Mouse (Mus musculus) kidney, adult 11 months (tissue): Measurements from ENCODE around the gene Gm20388.
A peak's percentile ranks its signal among the peaks of the same experiment; 100 is the strongest.
"Not testable (repeated sequence)": the region's sequence is repeated elsewhere in the genome, so short reads cannot be mapped to it uniquely, and the experiment has no call there.

Experiments
- DNase-seq: peaks from one replicate; pipeline ENCODE4 v3.0.0; 2022

Gm20388 gene

GRCm38 (mm10) chr8:123442871-123443575 is 3532.4 kb downstream of the Gm20388 start:
- peak; percentile 96 for DNase-seq

GRCm38 (mm10) chr8:123443576-123443921 is 3532.9 kb downstream of the Gm20388 start:
- DNase-seq = peak; percentile 89

- no peak for DNase-seq
These were observed 3533.5 kb downstream of the Gm20388 start for GRCm38 (mm10) chr8:123444131-123444530.

DNA sequence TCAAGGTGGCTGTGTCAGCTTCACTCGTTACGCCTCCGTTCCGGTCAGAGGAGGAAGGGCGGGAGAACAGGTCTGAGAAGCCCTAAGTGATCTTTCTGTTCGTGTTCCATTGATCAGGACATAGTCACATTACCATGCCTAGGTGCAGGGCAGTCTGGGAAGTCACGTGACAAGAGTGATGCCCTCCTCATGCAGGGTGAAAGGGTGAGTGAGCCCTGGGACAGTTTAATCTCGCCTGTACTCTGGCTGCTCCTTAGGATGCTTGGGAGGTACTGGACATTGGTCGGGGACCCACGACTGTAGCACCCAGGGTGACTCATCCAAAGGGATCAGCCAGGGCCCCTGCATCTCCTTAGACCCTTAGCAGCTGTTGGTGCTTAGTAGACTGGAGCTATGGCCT is 3535.3 kb downstream of the Gm20388 start:
- DNase-seq = peak; percentile 31

DNA sequence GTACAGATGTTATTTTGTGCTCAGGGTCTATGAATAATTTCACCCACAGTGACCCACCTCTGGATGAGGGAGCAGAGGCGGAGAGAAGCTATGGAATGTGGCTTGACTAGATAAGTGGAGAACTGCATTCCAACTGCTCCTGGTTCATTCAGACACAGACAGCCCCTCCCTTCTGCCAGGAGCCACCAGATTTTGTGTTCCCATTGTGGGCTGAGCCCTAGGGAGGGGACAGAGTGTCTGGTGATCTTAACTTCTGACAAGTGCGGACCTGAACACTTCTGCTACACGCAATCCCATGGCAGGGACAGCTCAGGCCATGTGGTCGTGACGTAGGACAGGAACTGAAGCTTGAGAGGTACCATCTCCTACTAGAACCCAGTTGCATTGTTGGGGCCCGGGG is 3536.2 kb downstream of the Gm20388 start:
- DNase-seq = no peak

DNA sequence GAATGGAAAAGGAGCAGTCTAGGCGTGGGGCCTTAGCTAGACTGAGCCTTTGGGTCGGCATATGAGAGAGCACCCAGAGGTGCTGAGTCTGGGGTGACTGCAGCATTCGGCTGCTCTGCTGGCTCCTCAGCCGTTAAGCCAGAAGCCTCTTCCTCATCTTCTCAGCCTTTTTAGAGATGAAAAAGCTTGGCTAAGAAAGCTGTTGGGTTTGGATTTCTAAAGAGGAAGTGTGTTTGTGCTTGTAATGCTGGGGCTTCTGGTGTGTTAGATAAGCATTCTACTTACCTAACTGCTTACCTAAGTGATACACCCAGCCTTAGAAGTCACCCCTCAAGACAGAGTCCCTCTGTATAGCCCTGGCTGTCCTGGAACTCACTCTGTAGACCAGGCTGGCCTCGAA is 3540.1 kb downstream of the Gm20388 start:
- DNase-seq = no peak

DNA sequence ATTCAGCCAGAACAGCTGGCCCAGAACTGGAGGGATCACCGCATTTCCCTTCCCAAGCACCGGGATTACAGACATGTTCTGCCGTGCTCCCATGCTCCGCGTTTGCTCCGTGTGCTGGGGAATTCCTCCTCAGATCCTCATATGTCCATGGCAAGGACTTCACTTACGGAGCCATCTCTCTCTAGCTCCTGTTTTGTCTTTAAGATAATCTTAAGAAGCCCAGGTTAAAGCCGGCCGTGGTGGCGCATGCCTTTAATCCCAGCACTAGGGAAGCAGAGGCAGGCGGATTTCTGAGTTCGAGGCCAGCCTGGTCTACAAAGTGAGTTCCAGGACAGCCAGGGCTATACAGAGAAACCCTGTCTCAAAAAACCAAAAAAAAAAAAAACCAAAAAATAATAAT is 3541.1 kb downstream of the Gm20388 start:
- DNase-seq = not testable (repeated sequence)

DNA sequence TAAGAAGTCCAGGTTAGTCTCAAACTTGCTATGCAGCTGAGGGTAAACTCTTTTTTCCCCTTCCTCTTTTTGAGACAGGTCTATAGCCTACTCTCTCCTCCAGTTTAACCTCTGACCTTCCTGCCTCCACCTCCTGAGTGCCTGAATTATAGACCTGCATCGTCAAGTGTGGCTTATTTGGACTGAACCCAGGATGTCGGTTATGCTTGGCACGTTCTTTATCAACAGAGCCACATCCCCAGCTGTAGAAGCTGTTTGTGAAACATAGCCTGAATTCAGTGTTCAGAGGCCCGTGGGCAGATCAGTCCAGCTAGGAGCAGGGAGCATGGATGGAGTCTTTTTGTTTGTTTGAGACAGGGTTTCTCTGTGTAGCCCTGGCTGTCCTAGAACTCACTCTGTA is 3541.5 kb downstream of the Gm20388 start:
- DNase-seq = no peak

DNA sequence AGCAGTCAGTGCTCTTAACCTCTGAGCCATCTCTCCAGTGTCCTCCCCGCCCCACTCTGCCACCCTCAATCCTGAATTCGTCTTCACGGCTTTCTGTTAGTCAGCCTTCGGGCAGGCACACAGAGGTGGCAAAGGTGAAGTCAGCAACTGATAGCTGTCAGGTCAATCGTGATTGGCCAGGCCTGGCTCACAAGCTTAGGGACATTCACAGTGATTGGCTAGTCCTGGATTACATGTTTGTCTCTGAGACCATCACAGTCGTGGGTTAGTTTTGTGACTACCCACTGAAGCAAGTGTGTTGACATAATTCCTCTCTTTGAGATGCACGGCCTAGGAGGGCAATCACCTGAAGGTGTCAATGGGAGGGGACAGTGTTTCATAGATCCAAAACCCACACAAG is 3542.7 kb downstream of the Gm20388 start:
- DNase-seq = no peak

DNA sequence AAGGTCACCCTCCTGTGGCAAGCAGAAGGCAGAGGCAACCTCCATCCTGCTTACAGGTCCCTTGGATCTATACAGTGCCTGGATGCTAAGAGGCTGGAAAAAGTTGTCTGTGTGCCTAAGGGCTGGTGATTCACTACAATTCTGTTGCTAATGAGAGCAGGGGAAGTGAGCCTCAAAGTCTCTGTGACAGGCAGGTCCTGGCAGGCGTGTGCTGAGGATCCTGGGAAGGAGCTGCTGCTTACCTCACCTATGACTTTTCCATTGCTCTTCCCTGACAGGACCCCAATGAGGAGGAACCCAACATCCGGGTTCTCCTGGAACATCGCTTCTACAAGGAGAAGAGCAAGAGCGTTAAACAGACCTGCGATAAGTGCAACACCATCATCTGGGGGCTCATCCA is 3543.3 kb downstream of the Gm20388 start:
- no peak for DNase-seq

GRCm38 (mm10) chr8:123454559-123454958 is 3543.9 kb downstream of the Gm20388 start:
- no peak for DNase-seq

DNA sequence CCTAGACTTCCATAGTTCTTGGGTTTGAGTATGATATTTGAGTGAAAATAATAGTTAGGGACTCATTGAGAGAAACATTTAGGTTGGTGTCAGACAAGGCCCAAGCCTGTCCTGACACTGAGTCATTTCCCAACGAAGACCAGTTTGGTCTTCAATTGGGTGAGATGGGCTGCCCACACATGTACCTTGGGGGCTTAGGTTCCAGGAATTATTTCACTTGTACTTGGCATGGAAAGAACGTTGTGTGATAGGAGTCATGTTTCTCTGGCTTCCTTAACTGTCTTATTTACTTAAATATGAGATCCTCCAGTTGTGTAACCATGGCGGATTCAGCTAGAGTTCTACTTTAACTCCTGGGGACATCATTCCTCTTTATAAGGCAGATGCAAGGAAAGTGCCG is 3553.0 kb downstream of the Gm20388 start:
- DNase-seq = no peak

DNA sequence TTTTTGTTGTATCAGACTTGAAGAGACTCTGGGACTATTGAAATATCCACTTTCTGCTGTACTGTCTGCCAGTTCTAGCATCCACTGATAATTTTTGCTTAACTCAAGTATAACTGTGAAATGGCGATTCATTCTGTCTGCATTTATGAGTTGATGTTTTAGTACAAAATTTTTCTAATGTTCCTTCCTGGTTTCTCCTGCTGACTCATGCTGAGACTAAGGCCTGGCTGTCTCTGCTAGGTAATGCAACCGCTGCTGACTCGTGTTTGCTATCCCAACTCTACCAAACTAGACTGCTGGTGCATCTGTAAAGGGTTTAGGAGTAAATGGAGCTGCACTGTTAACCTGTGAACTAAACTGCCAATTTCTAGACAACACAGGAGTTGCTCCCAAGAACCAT is 3556.8 kb downstream of the Gm20388 start:
- DNase-seq = no peak

DNA sequence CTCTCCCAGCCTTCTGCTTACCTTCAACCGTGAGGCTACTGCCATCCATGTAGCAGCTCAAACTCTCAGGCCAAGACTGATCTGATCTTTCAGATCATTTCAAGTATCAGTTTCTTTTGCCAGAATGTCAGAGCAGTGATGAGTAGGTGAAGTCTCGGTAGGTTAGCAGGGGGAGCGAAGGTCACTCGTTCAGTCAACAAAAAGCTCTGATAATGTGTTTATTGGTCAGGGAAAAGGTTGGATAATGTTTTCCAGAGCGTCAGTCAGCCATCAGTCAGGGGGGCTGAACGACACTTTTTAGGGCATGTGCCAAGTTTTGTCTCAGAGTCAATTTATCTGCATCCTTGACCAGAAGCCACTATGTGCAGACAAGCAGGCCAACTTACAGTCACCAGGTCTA is 3562.3 kb downstream of the Gm20388 start:
- not testable (repeated sequence) for DNase-seq

DNA sequence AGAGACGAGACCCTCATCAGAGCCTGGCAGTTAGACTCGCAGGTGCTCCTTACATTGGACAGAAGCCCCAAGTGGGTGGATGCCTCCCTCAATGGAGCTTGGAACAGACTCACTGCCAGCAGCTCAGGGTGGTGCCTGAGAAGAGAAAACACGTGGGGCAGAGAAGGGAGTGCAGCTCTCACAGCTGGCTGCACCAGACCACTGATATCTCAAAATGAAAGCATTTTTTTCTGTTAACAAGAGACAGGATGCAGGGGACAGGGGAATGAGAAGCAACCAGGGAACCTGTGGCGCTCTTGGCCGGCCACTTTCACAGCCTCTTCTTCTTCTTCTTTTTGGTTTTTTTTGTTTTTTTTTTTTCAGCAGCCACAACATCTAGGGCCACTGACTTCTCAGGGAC is 3563.9 kb downstream of the Gm20388 start:
- not testable (repeated sequence) for DNase-seq

DNA sequence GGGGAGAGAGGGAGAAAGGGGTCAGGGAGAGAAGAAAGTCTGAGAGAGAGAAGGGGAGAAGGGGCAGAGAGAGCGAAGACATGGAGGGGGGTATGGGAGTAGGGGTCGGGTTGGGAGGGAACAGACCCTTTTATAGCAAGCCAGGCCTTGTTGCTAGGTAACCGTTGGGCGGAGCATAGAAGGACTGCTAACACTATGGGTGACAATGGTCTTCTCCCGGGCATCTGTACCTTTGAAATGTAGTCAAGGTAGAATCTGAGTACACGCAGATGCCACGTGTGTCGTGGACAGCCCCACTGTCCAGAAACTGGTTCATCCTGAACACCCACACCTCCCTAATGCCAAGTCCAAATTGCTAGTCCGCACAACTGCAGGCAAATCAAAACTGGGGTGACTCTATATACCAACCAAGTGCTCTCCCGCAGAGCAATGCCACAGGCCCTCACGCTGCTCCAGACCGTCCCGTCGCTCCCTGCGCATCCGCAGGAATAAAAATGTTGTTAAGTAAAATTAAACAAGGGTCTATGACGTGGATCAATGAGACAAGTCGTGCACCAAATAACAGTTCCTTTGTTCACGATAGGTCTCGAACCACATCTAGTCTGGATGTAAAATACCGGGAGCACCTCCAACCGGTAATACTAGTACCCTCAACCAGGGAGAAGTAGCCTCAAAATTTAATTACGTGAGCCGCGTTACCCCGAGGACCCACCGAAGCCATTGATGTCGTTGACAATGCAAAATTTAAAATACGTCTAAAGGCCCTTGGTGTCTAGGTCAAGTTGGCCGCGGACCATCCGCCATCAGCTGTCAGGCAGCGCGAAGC is 3566.5 kb downstream of the Gm20388 start:
- DNase-seq = no peak

DNA sequence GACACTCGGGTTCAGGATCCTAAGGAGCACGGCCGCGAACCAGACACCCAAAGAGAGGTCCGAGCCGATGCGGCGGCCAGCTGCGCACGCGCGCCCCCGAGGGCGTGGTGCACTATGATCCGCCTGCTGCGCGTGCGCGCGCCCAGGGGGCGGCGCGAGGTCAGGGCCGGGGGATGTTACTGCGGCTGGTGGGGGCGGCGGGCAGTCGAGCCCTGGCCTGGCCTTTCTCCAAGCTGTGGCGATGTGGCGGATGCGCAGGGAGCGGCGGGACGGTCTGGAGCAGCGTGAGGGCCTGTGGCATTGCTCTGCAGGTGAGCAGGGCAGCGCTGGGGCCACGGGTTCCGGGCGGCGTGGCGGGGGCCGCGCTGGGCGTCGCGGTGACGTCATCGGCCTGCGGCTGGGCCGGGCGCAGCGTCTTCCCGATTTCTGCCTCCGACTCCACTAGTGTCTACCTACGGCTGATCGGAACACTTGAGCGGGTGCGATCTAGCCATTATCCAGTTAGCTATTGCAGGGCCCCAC is 3567.2 kb downstream of the Gm20388 start, which contains the start of gene Afg3l1:
Gene Afg3l1, plus strand, starts transcription at position 167 of the 522 bp plus-strand sequence.
- peak; percentile 93 for DNase-seq

DNA sequence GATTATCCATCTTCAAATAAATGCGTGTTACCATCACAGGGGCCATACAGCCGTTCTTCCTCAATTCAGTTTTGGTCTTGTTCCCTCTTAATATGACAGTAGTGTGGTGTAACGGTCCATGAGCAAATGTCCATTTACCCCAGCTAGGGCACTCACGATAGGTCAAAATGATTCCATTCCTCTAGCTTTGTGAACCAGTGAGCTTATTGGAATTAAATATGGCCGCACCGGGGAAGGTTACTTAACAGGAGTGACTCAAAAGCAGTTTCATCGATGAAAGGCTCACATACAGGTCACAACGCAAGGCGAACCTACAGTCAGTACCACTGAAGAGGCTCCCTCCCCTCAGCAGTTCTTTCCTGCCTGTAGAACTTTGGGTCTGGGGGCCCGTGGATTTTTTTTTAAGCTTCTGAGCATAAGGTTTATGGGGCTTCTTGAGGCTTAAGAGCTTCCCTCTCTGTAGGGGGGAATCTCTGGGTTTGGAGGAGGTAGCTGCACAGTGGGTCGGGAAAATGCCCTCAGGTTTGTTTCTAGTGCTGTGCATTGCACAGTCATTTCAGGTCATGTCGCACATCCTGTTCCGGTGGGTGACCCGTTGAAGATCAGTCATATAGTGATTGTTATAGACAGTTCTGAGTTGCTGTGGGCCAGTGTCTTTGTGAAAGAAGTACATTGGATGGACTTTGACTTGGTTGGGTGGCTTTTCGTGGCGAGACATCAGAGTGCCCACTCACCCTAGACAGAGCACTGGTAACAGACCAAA is 3568.0 kb downstream of the Gm20388 start:
- no peak for DNase-seq

- no peak for DNase-seq
These were observed 3572.0 kb downstream of the Gm20388 start for GRCm38 (mm10) chr8:123482627-123483026.

- no peak for DNase-seq
These were observed 3580.8 kb downstream of the Gm20388 start for GRCm38 (mm10) chr8:123491280-123492075.

- no peak for DNase-seq
These were observed 3582.3 kb downstream of the Gm20388 start for GRCm38 (mm10) chr8:123492898-123493297.

GRCm38 (mm10) chr8:123497699-123498098 is 3587.1 kb downstream of the Gm20388 start:
- DNase-seq = no peak
